Mouse (Mus musculus) midbrain, embryonic 11.5 days (tissue): ENCODE measurements around the gene Krtap1-3. TPM values are rescaled to one million over a fixed set of nuclear protein-coding genes. Genes with fewer than 3 reads are reported as not detected.
"Not testable (repeated sequence)": the region's sequence is repeated elsewhere in the genome, so short reads cannot be mapped to it uniquely, and the experiment has no call there.

ENCODE experiments used
- ATAC-seq: fragments of 200-750 bp; cut with Nextera tagmentation; 2 replicates; pipeline ENCODE4 v1.8.0; 2017; ENCODE audit warnings: moderate TSS enrichment, moderate library complexity; ENCODE audit not compliant: low FRiP score
- DNase-seq: peaks from one replicate; pipeline ENCODE4 v3.0.0; 2015; ENCODE audit warnings: low spot score; ENCODE audit errors: missing footprints
- H3K27ac ChIP-seq: fragments of 300-500 bp; sonication (generic); 2 replicates; pipeline ENCODE4 v1.5.1; 2014; ENCODE audit warnings: low read depth, low read length
- H3K27me3 ChIP-seq: fragments of 300-500 bp; sonication (generic); 2 replicates; pipeline ENCODE4 v1.6.1; 2014; ENCODE audit warnings: mild to moderate bottlenecking, low read length, moderate library complexity, mixed read lengths; ENCODE audit not compliant: control insufficient read depth, insufficient read depth
- H3K36me3 ChIP-seq: fragments of 300-500 bp; sonication (generic); 2 replicates; pipeline ENCODE4 v1.6.1; 2014; ENCODE audit warnings: mild to moderate bottlenecking, low read length, moderate library complexity, mixed read lengths; ENCODE audit not compliant: control insufficient read depth, insufficient read depth
- H3K4me1 ChIP-seq: fragments of 300-500 bp; sonication (generic); 2 replicates; pipeline ENCODE4 v1.6.1; 2014; ENCODE audit warnings: low read length; ENCODE audit not compliant: control insufficient read depth, insufficient read depth
- H3K4me2 ChIP-seq: fragments of 300-500 bp; sonication (generic); 2 replicates; pipeline ENCODE4 v1.6.1; 2014; ENCODE audit warnings: mild to moderate bottlenecking, moderate library complexity
- H3K4me3 ChIP-seq: fragments of 300-500 bp; sonication (generic); 2 replicates; pipeline ENCODE4 v1.5.1; 2014; ENCODE audit warnings: low read depth, low read length
- H3K9ac ChIP-seq: fragments of 300-500 bp; sonication (generic); 2 replicates; pipeline ENCODE4 v1.6.1; 2014; ENCODE audit warnings: low read length
- H3K9me3 ChIP-seq: fragments of 300-500 bp; sonication (generic); 2 replicates; pipeline ENCODE4 v1.6.1; 2016; ENCODE audit warnings: low read length; ENCODE audit not compliant: control insufficient read depth
- WGBS: fragments of 180-500 bp; shearing (Covaris S2); extraction: QIAGEN DNeasy Blood & Tissue Kit; methylation state at CpG from one replicate; pipeline ENCODE4 v1.1.7; 2014; 5-methylcytosine and 5-hydroxymethylcytosine counted together
- polyA plus RNA-seq: library from polyadenylated mRNA; unstranded; fragments of >200 nt; fragmentation: Nextera tagmentation; extraction: Ambion mirVana; gene quantifications from 2 replicates; pipeline ENCODE4 v1.2.1, GENCODE M21; 2014

Gene Krtap1-3
- polyA plus RNA-seq, 1 experiment from 2014 or later: not detected

- H3K27me3 ChIP-seq, ATAC-seq, H3K4me1 ChIP-seq, H3K9me3 ChIP-seq, H3K4me2 ChIP-seq, H3K4me3 ChIP-seq, H3K27ac ChIP-seq, DNase-seq, H3K36me3 ChIP-seq, H3K9ac ChIP-seq: not testable (repeated sequence)
- 82% methylated on average over 1 of the region's 2 CpGs for WGBS
Measured at GRCm38 (mm10) chr11:99610089-99610488, 18.9 kb upstream of the Krtap1-3 start, which contains the start of gene Gm11937. TSS of gene Gm11937 (minus strand) at chr11:99610189.

- no peak overlapping the region for H3K4me3 ChIP-seq
- no peaks in the 10 kb centered on the region for H3K4me1 ChIP-seq
- no peaks in the 10 kb centered on the region for H3K9me3 ChIP-seq
- no peak overlapping the region for H3K9ac ChIP-seq
- H3K27ac ChIP-seq: no peak overlapping the region
- no peak for ATAC-seq
- WGBS: 75% methylated on average over 1 of the region's 1 CpGs
- no peaks in the 10 kb centered on the region for H3K27me3 ChIP-seq
- H3K4me2 ChIP-seq: no peak overlapping the region
- H3K36me3 ChIP-seq: no peaks in the 10 kb centered on the region
- DNase-seq: no peak
Measured at GRCm38 (mm10) chr11:99609126-99609525, 18.0 kb upstream of the Krtap1-3 start.

- not testable (repeated sequence) for H3K9me3 ChIP-seq, H3K36me3 ChIP-seq, ATAC-seq, H3K9ac ChIP-seq, H3K27ac ChIP-seq, H3K27me3 ChIP-seq, H3K4me1 ChIP-seq, H3K4me2 ChIP-seq, DNase-seq, H3K4me3 ChIP-seq
- WGBS: 73% methylated on average over 1 of the region's 1 CpGs
Measured at GRCm38 (mm10) chr11:99603208-99603607, 12.1 kb upstream of the Krtap1-3 start, which contains the start of gene Gm11938. TSS of gene Gm11938 (minus strand) at chr11:99603308.

- not testable (repeated sequence) for H3K27me3 ChIP-seq, H3K4me2 ChIP-seq, H3K4me1 ChIP-seq, DNase-seq, ATAC-seq, H3K9me3 ChIP-seq, H3K4me3 ChIP-seq, H3K9ac ChIP-seq, H3K27ac ChIP-seq, H3K36me3 ChIP-seq
- 87% methylated on average over 6 of the region's 6 CpGs for WGBS
Measured at GRCm38 (mm10) chr11:99597742-99598141, 6.6 kb upstream of the Krtap1-3 start, which contains the start of gene Krtap9-3. TSS of gene Krtap9-3 (minus strand) at chr11:99598105.

DNA sequence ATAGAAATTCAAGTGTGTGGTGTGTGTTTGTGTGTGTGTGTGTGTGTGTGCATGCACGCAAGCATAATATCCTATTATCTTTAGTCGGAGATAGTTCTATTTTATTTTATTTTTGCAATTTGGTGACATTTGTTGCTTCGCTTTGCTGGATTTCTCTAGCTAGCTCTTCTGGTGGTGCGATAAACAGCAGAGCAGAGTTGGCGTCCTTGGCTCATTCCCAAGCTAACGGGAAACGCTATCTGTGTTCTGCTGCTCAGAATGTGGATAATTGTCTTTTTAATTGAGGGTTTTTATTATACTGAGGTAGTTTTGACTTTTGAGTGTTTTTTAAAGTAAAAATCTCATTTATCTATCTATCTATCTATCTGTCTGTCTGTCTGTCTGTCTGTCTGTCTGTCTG lies 6.0 kb downstream of the Krtap1-3 start:
- ATAC-seq: no peak
- Histone ChIP-seq H3K27ac (no peak overlapping the region), H3K4me3 (no peak overlapping the region), H3K36me3 (no peaks in the 10 kb centered on the region), H3K4me2 (no peak overlapping the region), H3K4me1 (no peaks in the 10 kb centered on the region), H3K9ac (no peak overlapping the region), H3K9me3 (no peaks in the 10 kb centered on the region), H3K27me3 (no peaks in the 10 kb centered on the region)
- WGBS: 94% methylated on average over 7 of the region's 7 CpGs
- DNase-seq: no peak

GRCm38 (mm10) chr11:99583245-99583704 lies 7.9 kb downstream of the Krtap1-3 start, which contains the start of gene Krtap1-4:
TSS of gene Krtap1-4 (minus strand) at chr11:99583654.
- no peak for ATAC-seq

DNA sequence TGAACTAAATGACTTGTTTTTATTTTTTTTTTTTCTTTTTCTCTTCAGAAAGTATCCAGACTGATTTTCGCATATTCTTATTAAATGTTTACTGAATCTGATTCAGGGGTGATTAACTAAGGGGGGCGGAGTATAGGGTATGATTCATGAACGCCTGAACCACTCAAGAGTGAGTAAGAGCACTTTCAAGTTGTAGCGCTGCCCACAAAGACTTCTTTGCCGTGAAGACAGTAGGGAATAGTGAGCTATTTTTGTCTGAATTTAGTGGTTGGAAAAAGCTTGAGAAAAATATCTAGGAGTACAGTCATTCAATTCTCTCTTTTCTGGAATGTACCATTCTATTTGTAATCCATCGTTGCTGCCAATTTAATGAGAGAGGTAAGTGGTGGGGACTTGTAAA lies 9.6 kb downstream of the Krtap1-3 start:
- 88% methylated on average over 6 of the region's 6 CpGs for WGBS
- no peak overlapping the region for H3K9ac ChIP-seq
- no peaks in the 10 kb centered on the region for H3K4me1 ChIP-seq
- H3K36me3 ChIP-seq: no peaks in the 10 kb centered on the region
- DNase-seq: no peak
- no peak overlapping the region for H3K4me3 ChIP-seq
- no peak overlapping the region for H3K4me2 ChIP-seq
- no peaks in the 10 kb centered on the region for H3K27me3 ChIP-seq
- H3K9me3 ChIP-seq: no peaks in the 10 kb centered on the region
- ATAC-seq: no peak
- no peak overlapping the region for H3K27ac ChIP-seq

More at GRCm38 (mm10) chr11:99583245-99583704, 7.9 kb downstream of the Krtap1-3 start, which contains the start of gene Krtap1-4:
- 74% methylated on average over 5 of the region's 5 CpGs for WGBS
- no peak for DNase-seq
- H3K27me3 ChIP-seq: no peaks in the 10 kb centered on the region
- H3K4me1 ChIP-seq: no peaks in the 10 kb centered on the region
- H3K4me2 ChIP-seq: no peak within 1 kb of the TSS
- H3K9me3 ChIP-seq: no peaks in the 10 kb centered on the region
- no peak within 1 kb of the TSS for H3K4me3 ChIP-seq
- no peaks in the 10 kb centered on the region for H3K36me3 ChIP-seq
- H3K27ac ChIP-seq: no peak within 1 kb of the TSS
- H3K9ac ChIP-seq: no peak within 1 kb of the TSS

GRCm38 (mm10) chr11:99581051-99581450 lies 10.1 kb downstream of the Krtap1-3 start:
- Histone ChIP-seq H3K36me3 (no peaks in the 10 kb centered on the region), H3K27me3 (no peaks in the 10 kb centered on the region), H3K9ac (no peak overlapping the region), H3K4me1 (no peaks in the 10 kb centered on the region), H3K9me3 (no peaks in the 10 kb centered on the region), H3K27ac (no peak overlapping the region), H3K4me2 (no peak overlapping the region), H3K4me3 (no peak overlapping the region)
- no peak for ATAC-seq
- 92% methylated on average over 5 of the region's 5 CpGs for WGBS
- DNase-seq: no peak

DNA sequence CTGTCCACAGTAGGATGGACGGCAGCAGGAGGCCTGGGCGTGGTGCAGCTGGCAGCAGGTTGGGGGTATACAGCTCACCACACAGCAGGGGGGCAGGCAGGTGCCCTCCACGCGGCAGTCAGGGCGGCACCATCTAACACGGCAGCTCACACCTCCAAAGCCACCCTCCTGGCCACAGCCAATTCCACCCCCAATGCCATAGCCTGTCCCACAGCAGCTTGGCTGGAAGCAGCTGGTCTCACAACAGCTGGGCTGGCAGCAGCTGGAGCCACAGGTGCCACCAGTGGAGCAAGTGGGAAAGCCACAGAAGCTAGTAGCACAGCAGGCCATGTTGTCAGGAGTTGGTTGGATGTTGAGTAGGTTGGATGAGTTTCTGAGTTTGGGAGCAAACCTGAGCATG lies 10.5 kb downstream of the Krtap1-3 start, which contains the start of gene Krtap1-5:
Gene Krtap1-5, minus strand, starts transcription at position 381 of the 400 bp plus-strand sequence.
- Histone ChIP-seq H3K4me1 (no peaks in the 10 kb centered on the region), H3K4me2 (no peak within 1 kb of the TSS), H3K27me3 (no peaks in the 10 kb centered on the region), H3K36me3 (no peaks in the 10 kb centered on the region), H3K27ac (no peak within 1 kb of the TSS), H3K9ac (no peak within 1 kb of the TSS), H3K4me3 (no peak within 1 kb of the TSS), H3K9me3 (no peaks in the 10 kb centered on the region)
- 89% methylated on average over 6 of the region's 6 CpGs for WGBS
- DNase-seq (no peak), ATAC-seq (no peak)
